Mouse (Mus musculus): Measurements from ENCODE around the gene Phf11b.
"Not testable (repeated sequence)": the region's sequence is repeated elsewhere in the genome, so short reads cannot be mapped to it uniquely, and the experiment has no call there.

GRCm38 (mm10) chr14:59319036-59319435 lies 22.1 kb downstream of the Phf11b start:
- not testable (repeated sequence) for TF ChIP-seq CTCF (IDR thresholded peaks at IDR 0.05; ENCODE audit: control insufficient read depth, insufficient read depth, insufficient replicate concordance, low read depth, low read length); POLR2A (IDR thresholded peaks at IDR 0.05; ENCODE audit: control insufficient read depth, low read depth, low read length)

Data from testis, adult 2 months (tissue).